Mouse (Mus musculus) neutrophil, adult 5-6 weeks (primary cell): ENCODE results near the gene Btbd18. TPM values are rescaled to one million over a fixed set of nuclear protein-coding genes. Genes with fewer than 3 reads are reported as not detected.

Source experiments
- ATAC-seq: fragments of 151-379, 151-347 bp; 2 replicates; pipeline ENCODE4 v1.8.0; 2017; ENCODE audit warnings: mild to moderate bottlenecking, moderate TSS enrichment; ENCODE audit not compliant: insufficient number of reproducible peaks, poor library complexity, low FRiP score, severe bottlenecking; ENCODE audit errors: extremely low read depth
- total RNA-seq: library from RNA; stranded (forward); fragments of 200-1000 nt; gene quantifications from 2 replicates; pipeline ENCODE4 v1.2.3, GENCODE M21; 2017

Btbd18 gene
- total RNA-seq, 1 experiment from 2014 or later, result not detected

DNA sequence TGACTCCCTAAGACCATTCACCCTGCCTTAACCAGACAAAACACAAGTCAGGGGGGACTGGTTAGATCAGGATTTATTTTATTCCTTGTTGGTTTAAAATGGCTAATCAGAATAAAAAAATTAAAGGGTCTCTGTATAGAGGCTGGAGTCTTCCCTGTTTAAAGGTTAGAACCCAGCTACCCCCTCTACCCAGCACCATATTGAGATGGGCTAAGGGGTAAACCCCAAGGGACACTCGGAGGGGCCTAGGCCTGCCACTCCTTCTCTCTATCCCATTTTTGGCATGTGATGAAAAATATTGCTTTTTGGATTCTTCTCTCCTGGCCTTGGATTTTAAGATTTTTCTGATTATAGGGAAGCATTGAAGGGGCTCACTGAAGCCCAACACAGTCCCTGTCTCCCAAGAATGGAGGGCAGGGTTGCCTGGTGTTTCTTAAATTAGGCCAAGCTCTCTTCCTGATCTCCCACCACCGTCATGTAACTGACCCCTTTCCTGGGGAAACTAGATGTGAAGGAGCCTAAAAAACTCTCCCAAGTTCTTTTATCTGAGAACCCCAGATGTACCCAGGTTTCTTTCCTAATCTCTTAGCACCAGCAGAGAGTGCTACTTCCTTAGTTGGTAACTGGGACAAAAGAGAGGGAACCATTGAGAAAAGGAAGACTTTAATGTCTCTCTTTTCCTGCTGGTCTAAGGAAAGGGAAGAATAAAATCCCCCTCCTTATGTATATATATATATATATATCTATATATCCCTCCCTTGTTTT is 29.4 kb downstream of the Btbd18 start:
- no peak for ATAC-seq

DNA sequence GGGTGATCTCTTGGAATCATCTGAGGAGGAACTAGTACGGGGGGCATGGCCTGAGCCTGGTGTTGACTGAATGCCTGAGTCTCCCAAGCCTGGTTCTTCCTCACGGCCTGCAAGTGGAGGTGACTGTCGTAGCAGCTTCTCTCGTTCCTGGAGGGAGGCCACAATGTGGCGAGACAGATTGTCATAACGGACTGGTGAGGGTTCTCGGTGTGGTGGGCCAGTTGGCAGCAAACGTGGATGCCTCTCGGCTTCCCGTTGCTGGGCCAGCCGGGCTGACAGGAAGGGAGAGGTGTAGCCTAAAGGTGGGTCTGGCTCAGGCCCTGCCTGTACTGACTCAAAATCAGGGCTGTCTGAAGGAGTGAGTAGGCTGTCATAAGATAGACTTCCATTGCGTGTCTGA is 31.2 kb downstream of the Btbd18 start:
- ATAC-seq, result no peak

DNA sequence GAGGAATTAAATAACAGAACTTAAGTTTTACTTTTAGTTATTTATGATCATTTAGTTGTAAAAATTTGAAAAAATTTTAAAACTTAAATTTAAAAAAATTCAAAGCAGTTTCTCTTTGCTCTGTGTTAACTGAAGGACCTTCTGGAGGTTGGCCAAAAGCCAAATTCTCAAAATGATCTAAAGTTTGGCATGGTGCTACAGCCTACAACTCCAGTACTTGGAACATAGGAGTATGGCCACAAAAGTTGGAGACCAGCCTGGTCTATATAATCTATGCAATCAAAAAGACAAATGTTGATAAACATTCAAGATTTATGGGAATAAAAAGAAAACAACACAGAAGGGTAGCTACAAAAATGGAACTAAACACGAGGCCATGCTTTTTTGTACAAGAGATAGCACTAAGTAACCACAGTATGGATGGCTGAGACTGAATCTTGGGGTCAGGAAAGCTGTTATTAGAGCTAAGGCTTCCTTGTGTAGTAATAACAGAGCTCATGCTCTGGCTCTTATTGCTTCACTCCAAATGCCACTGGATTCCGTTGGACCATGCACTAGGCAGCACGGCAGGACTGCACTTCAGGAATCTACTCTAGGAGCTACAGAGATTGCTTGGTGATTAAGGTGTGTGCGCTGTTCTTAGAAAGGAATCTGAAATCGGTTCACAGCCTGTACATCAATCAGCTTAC is 36.3 kb downstream of the Btbd18 start:
- no peak for ATAC-seq

DNA sequence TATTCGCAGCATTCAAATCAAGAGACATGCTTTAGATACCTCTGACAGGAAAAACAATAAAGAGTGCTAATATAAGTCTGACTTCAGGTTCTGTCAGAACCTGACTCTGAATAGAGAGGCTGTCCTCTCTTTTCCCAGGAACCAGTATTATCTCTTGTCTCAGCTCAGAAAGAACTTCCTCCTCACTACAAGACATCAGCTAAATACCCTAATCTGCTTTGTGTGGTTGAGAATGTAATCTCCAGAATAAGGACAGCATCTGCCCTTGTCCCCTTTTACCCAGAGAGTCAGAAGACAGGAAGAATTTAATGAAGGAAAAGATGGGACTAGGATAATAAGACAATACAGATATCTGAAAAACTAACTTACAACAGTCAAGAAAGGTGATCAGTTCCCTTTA is 44.6 kb downstream of the Btbd18 start:
- ATAC-seq, result no peak

DNA sequence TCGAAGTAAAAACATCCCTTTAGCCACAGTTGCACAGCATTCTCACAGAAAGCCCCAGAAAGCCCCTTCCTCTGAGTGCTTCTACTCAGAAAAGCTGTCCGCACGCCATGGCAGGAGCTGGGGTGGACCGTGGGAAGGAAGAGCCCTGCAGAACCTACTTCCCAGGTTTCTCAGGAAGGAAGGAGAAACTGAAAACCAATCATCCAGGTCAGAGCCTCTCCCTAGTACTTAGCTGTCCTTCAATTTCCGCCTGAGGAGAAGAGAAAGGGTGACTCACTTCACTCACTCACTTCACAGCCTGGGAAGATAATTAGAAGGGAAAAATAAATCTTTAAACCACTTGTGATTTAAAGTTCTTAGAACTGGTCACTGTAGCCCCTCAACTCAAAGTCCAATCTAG is 45.5 kb downstream of the Btbd18 start:
- no peak for ATAC-seq

DNA sequence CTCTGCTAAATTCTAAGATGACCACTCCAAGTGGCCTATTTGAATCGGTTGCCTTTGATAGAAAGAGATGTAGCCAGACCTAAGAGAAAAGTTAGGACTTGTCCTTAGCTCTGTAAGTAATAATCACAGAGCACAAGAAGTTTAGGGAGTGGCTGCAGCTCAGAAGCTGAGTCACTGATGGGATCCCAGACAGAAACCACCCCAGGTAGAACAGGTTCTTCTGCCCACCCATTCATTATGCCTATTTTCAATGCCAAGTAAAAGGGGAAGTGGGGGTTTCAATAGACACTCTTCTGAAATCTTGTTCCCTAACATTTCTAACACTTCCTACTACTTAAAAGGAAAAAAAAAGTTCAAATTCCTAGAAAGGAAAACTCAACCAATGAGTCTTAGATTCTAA is 46.4 kb downstream of the Btbd18 start:
- ATAC-seq, result no peak

DNA sequence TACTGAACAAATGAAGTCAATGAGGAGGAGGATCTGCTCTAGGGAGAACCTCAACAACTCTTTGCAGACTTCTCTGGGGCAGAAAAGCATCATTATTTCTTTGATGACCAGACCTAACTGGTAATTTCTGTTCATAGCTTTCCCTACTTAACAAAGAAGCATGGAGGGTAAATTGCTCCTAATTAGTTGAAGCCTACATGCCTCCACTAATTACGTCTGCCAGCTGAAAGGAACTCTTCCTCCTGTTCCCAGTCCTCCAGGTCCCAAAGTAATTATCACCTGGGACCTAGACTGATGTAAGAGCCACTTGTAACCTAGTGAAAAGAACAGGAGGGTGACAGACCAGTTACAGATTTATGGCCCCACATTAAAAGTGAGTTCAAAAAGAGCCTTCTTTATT is 48.6 kb downstream of the Btbd18 start:
- ATAC-seq, result no peak

DNA sequence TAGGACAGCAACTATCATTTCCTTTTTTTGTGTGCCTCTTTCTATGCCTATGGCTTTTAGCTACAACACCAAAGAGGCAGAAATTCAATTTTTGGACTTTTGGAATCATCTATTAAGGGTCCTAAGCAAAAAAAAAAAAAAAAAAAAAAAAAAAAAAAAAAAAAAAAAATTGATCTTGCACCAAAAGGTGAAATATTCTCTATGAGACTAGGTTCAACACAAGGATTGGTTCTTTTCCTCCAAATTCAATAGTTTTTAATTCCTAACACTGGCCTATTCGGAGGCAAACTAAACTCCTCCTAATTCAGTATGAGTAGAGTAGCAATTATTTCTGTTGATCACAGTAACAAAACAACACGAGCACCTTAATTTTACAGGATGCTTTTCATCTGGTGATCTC is 53.0 kb downstream of the Btbd18 start:
- no peak for ATAC-seq

DNA sequence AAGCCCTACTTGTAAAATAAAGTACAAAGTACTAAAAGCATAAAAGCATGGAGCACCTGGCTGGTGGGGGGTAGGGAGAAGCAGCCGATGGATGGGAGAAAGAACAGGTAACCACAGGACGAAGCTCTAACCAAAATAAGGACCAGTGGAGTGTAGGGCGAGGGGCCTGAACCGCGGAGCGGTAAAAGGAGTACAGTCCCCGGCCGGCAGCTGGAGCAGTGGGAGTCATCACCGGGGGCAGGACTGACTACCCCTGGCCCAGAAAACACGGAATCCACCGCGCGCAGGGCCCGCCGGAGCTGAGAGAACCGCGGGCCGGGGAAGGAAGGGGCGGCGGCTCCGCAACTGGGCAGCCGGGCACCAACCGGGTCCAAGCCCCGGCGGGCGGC is 55.5 kb downstream of the Btbd18 start:
- ATAC-seq, result no peak

DNA sequence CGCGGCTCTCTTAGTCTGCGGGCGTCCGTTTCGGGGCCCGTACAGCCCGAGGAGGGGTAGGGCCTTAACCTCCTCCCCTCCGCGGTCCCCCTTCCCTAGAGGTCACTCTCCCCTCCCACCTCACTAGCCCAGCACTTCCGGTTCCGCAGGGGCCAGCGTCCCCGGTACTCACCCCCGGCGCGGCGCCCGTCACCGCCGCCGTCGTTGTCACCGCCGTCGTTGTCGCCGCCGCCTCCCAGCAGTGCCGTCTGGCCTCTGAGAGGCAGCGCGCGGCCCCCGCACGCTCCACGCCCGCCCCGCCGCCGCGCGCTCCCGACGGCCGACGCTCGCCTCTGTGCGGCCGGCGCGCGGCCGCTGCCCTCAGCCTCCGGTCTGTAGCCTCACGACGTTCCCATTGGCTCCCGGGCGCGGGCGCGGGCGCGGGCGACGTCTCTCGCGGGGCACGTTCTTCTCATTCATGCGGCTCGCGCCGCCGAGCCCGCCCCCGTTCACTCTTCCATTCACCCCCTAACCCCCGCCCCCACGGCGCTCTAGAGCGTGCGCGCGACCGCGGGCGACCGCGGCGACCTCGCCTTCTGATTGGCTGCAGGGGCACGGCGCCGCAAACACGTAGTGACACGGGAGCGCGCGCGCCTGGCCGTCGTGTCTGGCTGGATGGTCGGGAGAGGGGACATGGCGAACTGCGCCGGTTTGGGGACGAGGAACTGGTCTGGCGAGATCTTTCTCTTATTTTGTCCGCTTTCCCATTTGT is 56.1 kb downstream of the Btbd18 start, which contains the start of gene Zdhhc5:
Zdhhc5 (minus strand) TSS at position 370 of the 751 bp plus-strand sequence.
- ATAC-seq, result peak; percentile 79

DNA sequence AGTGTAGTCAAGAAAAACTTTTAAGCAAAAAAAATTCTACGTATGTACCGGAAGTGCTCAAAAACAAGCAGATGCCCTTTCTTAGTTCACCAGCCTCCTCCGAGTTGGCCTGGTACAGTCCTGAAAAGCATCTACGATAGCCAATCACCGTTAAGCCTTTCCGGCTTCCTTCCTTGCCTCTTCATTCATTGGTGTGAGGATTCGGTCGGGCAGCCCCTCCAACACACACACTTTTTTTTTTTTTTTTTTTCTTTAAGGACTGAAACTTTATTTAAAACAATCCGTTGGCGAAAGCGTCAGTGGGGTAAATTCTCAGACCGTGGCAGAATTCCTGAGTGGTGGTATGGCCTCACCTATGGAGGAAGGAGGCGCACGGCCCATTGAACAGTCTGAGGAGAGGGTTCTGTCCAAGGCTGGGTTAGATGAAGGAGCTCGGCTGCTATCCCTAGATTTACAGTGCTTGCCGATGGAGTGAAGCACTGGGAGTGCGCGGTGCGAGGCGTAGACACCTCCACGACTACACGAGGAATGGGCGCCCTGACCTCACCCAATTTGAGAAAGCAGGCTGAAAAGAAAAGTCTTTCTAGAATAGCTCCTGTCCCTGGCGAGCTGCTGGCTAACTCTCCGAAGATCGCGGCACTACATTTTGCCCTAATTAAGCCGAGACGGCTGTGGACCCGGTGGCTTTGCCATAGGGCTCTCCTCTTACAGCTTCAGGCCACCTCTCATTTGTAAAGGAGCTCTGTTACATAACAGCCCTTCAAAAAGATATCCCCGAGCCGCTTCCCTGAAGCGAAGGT is 56.9 kb downstream of the Btbd18 start:
- ATAC-seq, result peak; percentile 89

DNA sequence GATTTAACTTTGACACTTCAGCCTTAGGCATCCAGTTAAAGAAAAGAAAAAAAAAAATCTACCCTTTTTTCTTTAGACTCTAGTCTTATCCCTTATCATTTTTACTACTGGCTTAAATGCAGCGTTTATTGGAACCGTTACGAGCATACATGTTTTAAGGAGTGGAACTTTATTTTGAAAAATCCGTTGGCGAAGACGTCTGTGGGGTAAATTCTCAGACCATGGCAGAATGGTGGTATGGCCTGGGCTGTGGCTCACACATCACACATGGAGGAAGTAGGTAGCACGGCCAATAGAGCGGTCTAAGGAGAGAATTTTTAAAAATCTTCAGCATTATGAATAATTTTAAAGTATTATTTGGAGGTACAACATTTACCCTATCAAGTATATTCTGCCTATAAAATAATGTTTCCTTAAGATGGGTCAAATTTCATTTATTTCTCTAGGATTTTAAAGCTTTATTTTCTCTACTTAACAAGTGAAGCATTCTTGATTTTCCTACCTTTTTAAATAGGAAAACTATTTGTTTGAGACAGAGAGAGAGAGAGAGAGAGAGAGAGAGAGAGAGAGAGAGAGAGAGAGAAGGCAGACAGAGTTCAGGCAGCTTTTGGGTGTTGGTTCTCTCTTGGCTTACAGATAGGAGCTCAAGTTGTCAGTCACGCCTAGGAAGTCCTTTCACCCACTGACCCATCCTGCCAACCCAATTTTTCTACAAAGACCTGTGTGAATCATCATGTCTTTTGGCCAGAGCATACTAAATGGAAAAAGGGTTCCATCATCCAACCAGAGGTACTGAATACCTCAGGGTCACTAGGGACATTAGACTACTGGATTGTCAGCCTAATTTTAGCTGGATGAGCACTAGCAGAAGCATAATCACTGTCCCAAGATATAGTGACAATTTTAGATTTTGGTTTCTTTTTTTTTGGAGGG is 57.8 kb downstream of the Btbd18 start:
- no peak for ATAC-seq

DNA sequence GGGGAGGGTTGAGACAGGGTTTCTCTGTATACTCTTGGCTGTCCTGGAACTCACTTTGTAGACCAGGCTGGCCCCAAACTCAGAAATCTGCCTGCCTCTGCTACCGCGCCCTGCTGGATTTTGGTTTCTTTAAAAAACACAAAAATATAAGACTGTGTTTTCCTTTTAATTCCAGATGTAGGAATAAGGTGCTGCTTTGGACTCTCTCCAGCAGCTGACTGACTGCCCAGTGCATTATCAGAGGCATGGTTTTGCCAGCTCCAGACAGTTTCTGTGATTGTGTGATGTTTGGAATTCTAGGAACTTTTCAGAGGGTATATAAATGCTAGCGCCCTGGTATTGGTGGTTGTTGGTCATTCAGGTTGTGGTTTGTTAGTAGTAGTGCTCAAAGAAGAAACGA is 58.5 kb downstream of the Btbd18 start:
- ATAC-seq, result no peak

Other genes with a start within 250 kb of the Btbd18 start
- 36.7 and 37.8 TPM in 2 replicates for gene Calcrl, start 233.7 kb upstream of the Btbd18 start, total RNA-seq
- gene Tfpi, start 182.3 kb upstream of the Btbd18 start, total RNA-seq, result 1.5 and 2.8 TPM in 2 replicates
- gene Ctnnd1, start 8.3 kb upstream of the Btbd18 start, total RNA-seq, result 2.1 and 4.2 TPM in 2 replicates
- gene Selenoh, start 11.7 kb downstream of the Btbd18 start, total RNA-seq, result 20.6 and 24.8 TPM in 2 replicates
- 0.12 TPM in 1 of 2 replicates, not detected in the other for gene Gm28635, start 19.0 kb downstream of the Btbd18 start, total RNA-seq
- 14.5 and 16.5 TPM in 2 replicates for gene Med19, start 19.3 kb downstream of the Btbd18 start, total RNA-seq
- 18.4 and 20.1 TPM in 2 replicates for gene Tmx2, start 20.1 kb downstream of the Btbd18 start, total RNA-seq
- gene Zdhhc5, start 56.1 kb downstream of the Btbd18 start, total RNA-seq, result 33.3 and 37.8 TPM in 2 replicates
- 41.6 and 50.2 TPM in 2 replicates for gene Clp1, start 68.3 kb downstream of the Btbd18 start, total RNA-seq
- 0.23 and 0.25 TPM in 2 replicates for gene Ypel4, start 75.0 kb downstream of the Btbd18 start, total RNA-seq
- not detected in 2 replicates for gene Gm19426, start 84.6 kb downstream of the Btbd18 start, total RNA-seq
- gene Serping1, start 116.4 kb downstream of the Btbd18 start, total RNA-seq, result not detected in 2 replicates
- gene Ube2l6, start 139.7 kb downstream of the Btbd18 start, total RNA-seq, result 95.3 and 99.8 TPM in 2 replicates
- gene Smtnl1, start 163.6 kb downstream of the Btbd18 start, total RNA-seq, result not detected in 2 replicates
- gene Timm10, start 167.9 kb downstream of the Btbd18 start, total RNA-seq, result 10.0 and 10.3 TPM in 2 replicates
- gene Slc43a1, start 179.8 kb downstream of the Btbd18 start, total RNA-seq, result 3.4 and 4.7 TPM in 2 replicates
- not detected in 2 replicates for gene Rtn4rl2, start 227.6 kb downstream of the Btbd18 start, total RNA-seq